Mouse (Mus musculus): ENCODE results near the gene Begain. TPM values are rescaled to one million over a fixed set of nuclear protein-coding genes. Genes with fewer than 3 reads are reported as not detected.

Begain gene
- polyA plus RNA-seq, 1 experiment from 2014 or later, result 4.6 TPM

GRCm38 (mm10) chr12:109045581-109045980 lies 22.4 kb downstream of the Begain start:
- Histone ChIP-seq H3K9ac (no peak overlapping the region), H3K27me3 (peaks cover 75% of the 10 kb centered on the region), H3K4me2 (no peak overlapping the region), H3K27ac (no peak overlapping the region), H3K36me3 (no peaks in the 10 kb centered on the region), H3K4me3 (replicated peaks) (no peak overlapping the region), H3K9me3 (replicated peaks) (no peaks in the 10 kb centered on the region), H3K4me1 (0 out of 2 replicates have a peak, but pooled peaks cover 4% of the 10 kb centered on the region)
- ATAC-seq (replicated peaks; ENCODE audit: low FRiP score), result no peak
- WGBS, result 71% methylated on average over 7 of the region's 7 CpGs

- Histone ChIP-seq H3K4me1 (0 out of 2 replicates have a peak, but pooled peaks cover 4% of the 10 kb centered on the region), H3K27me3 (peaks cover 64% of the 10 kb centered on the region), H3K4me3 (replicated peaks) (no peak overlapping the region), H3K9ac (no peak overlapping the region), H3K27ac (no peak overlapping the region), H3K4me2 (no peak overlapping the region), H3K36me3 (no peaks in the 10 kb centered on the region), H3K9me3 (replicated peaks) (no peaks in the 10 kb centered on the region)
- ATAC-seq (replicated peaks; ENCODE audit: low FRiP score), result 0 out of 2 replicates have a peak, but pooled peaks have one; percentile 10
- 23% methylated on average over 5 of the region's 5 CpGs for WGBS
Observed at GRCm38 (mm10) chr12:109044497-109044896, 23.5 kb downstream of the Begain start.

- WGBS, result 73% methylated on average over 7 of the region's 7 CpGs
Observed at GRCm38 (mm10) chr12:109039311-109039710, 28.7 kb downstream of the Begain start.

GRCm38 (mm10) chr12:109038179-109038819 lies 29.7 kb downstream of the Begain start:
- Histone ChIP-seq H3K27me3 (peaks cover 31% of the 10 kb centered on the region), H3K27ac (no peak overlapping the region), H3K4me2 (no peak overlapping the region), H3K36me3 (peaks cover 4% of the 10 kb centered on the region; the same call in 1 of the 2 replicates), H3K9me3 (replicated peaks) (no peaks in the 10 kb centered on the region), H3K4me3 (replicated peaks) (no peak overlapping the region), H3K4me1 (peaks cover 5% of the 10 kb centered on the region; the same call in 1 of the 2 replicates), H3K9ac (no peak overlapping the region)
- no peak for ATAC-seq (replicated peaks; ENCODE audit: low FRiP score)
- 58% methylated on average over 14 of the region's 14 CpGs for WGBS

More at GRCm38 (mm10) chr12:109039311-109039710, 28.7 kb downstream of the Begain start:
- no peak overlapping the region for H3K4me3 ChIP-seq (replicated peaks)
- H3K36me3 ChIP-seq, result no peaks in the 10 kb centered on the region
- H3K9me3 ChIP-seq (replicated peaks), result no peaks in the 10 kb centered on the region
- no peak for ATAC-seq (replicated peaks; ENCODE audit: low FRiP score)
- 0 out of 2 replicates have a peak, but pooled peaks cover 2% of the 10 kb centered on the region for H3K4me1 ChIP-seq
- H3K27ac ChIP-seq, result no peak overlapping the region
- H3K4me2 ChIP-seq, result no peak overlapping the region
- H3K27me3 ChIP-seq, result peaks cover 32% of the 10 kb centered on the region
- H3K9ac ChIP-seq, result no peak overlapping the region

- Histone ChIP-seq H3K9ac (no peak overlapping the region), H3K27ac (no peak overlapping the region), H3K4me3 (replicated peaks) (no peak overlapping the region), H3K9me3 (replicated peaks) (no peaks in the 10 kb centered on the region), H3K27me3 (peaks cover 34% of the 10 kb centered on the region), H3K4me2 (no peak overlapping the region), H3K4me1 (peaks cover 10% of the 10 kb centered on the region; the same call in 1 of the 2 replicates), H3K36me3 (peaks cover 4% of the 10 kb centered on the region; the same call in 1 of the 2 replicates)
- no peak for ATAC-seq (replicated peaks; ENCODE audit: low FRiP score)
- WGBS, result 83% methylated on average over 2 of the region's 2 CpGs
Observed at GRCm38 (mm10) chr12:109037026-109037425, 31.0 kb downstream of the Begain start.

GRCm38 (mm10) chr12:109023780-109024179 lies 44.2 kb downstream of the Begain start:
- H3K4me1 ChIP-seq, result peaks cover 6% of the 10 kb centered on the region
- H3K27me3 ChIP-seq, result 0 out of 2 replicates have a peak, but pooled peaks cover 4% of the 10 kb centered on the region
- 65% methylated on average over 9 of the region's 9 CpGs for WGBS
- ATAC-seq (replicated peaks; ENCODE audit: low FRiP score), result no peak
- H3K9me3 ChIP-seq (replicated peaks), result no peaks in the 10 kb centered on the region
- H3K4me2 ChIP-seq, result no peak overlapping the region
- no peak overlapping the region for H3K27ac ChIP-seq
- no peak overlapping the region for H3K9ac ChIP-seq
- H3K36me3 ChIP-seq, result peaks cover 6% of the 10 kb centered on the region; the same call in 1 of the 2 replicates
- no peak overlapping the region for H3K4me3 ChIP-seq (replicated peaks)

- Histone ChIP-seq H3K27ac (no peak overlapping the region), H3K27me3 (0 out of 2 replicates have a peak, but pooled peaks cover 4% of the 10 kb centered on the region), H3K4me3 (replicated peaks) (no peak overlapping the region), H3K9ac (no peak overlapping the region), H3K9me3 (replicated peaks) (no peaks in the 10 kb centered on the region), H3K36me3 (peaks cover 6% of the 10 kb centered on the region; the same call in 1 of the 2 replicates), H3K4me1 (peaks cover 6% of the 10 kb centered on the region), H3K4me2 (no peak overlapping the region)
- 80% methylated on average over 5 of the region's 5 CpGs for WGBS
- ATAC-seq (replicated peaks; ENCODE audit: low FRiP score), result no peak
Observed at GRCm38 (mm10) chr12:109022966-109023365, 45.1 kb downstream of the Begain start.

GRCm38 (mm10) chr12:109022181-109022691 lies 45.8 kb downstream of the Begain start:
- ATAC-seq (replicated peaks; ENCODE audit: low FRiP score), result peak; percentile 55
- no peak overlapping the region for H3K27ac ChIP-seq
- peaks cover 6% of the 10 kb centered on the region for H3K4me1 ChIP-seq
- H3K9me3 ChIP-seq (replicated peaks), result no peaks in the 10 kb centered on the region
- H3K4me2 ChIP-seq, result no peak overlapping the region
- H3K36me3 ChIP-seq, result peaks cover 6% of the 10 kb centered on the region; the same call in 1 of the 2 replicates
- H3K9ac ChIP-seq, result no peak overlapping the region
- 0 out of 2 replicates have a peak, but pooled peaks cover 4% of the 10 kb centered on the region for H3K27me3 ChIP-seq
- 48% methylated on average over 10 of the region's 10 CpGs for WGBS
- no peak overlapping the region for H3K4me3 ChIP-seq (replicated peaks)

- ATAC-seq (replicated peaks; ENCODE audit: low FRiP score), result no peak
- Histone ChIP-seq H3K4me1 (peaks cover 7% of the 10 kb centered on the region; the same call in 1 of the 2 replicates), H3K4me3 (replicated peaks) (no peak overlapping the region), H3K4me2 (no peak overlapping the region), H3K9me3 (replicated peaks) (no peaks in the 10 kb centered on the region), H3K27me3 (no peaks in the 10 kb centered on the region), H3K36me3 (no peaks in the 10 kb centered on the region), H3K9ac (no peak overlapping the region), H3K27ac (no peak overlapping the region)
- WGBS, result 70% methylated on average over 18 of the region's 18 CpGs
Observed at GRCm38 (mm10) chr12:109010070-109010649, 57.9 kb downstream of the Begain start.

GRCm38 (mm10) chr12:109002978-109003377 lies 65.0 kb downstream of the Begain start:
- no peak for ATAC-seq (replicated peaks; ENCODE audit: low FRiP score)

GRCm38 (mm10) chr12:108997249-108997648 lies 70.8 kb downstream of the Begain start:
- no peak for ATAC-seq (replicated peaks; ENCODE audit: low FRiP score)
- Histone ChIP-seq H3K27ac (no peak overlapping the region), H3K4me3 (replicated peaks) (no peak overlapping the region), H3K27me3 (peaks cover 6% of the 10 kb centered on the region; the same call in 1 of the 2 replicates), H3K4me2 (no peak overlapping the region), H3K9ac (no peak overlapping the region), H3K9me3 (replicated peaks) (no peaks in the 10 kb centered on the region), H3K36me3 (no peaks in the 10 kb centered on the region), H3K4me1 (peaks cover 8% of the 10 kb centered on the region)
- 81% methylated on average over 8 of the region's 8 CpGs for WGBS

More at GRCm38 (mm10) chr12:109002978-109003377, 65.0 kb downstream of the Begain start:
- Histone ChIP-seq H3K9me3 (replicated peaks) (no peaks in the 10 kb centered on the region), H3K9ac (no peak overlapping the region), H3K36me3 (no peaks in the 10 kb centered on the region), H3K4me3 (replicated peaks) (no peak overlapping the region), H3K27me3 (no peaks in the 10 kb centered on the region), H3K4me1 (peaks cover 4% of the 10 kb centered on the region; the same call in 1 of the 2 replicates), H3K27ac (no peak overlapping the region), H3K4me2 (no peak overlapping the region)
- WGBS, result 64% methylated on average over 7 of the region's 7 CpGs
